Mouse (Mus musculus): Measurements from ENCODE around the gene Msantd4. TPM values are rescaled to one million over a fixed set of nuclear protein-coding genes. Genes with fewer than 3 reads are reported as not detected.

The Msantd4 gene
- polyA plus RNA-seq (2014; fragmentation: Illumina TruSeq; extraction: RNeasy Lipid Tissue Mini Kit (QIAGEN cat#74804); ENCODE audit: low read depth, low replicate concordance), result 21.3 TPM

DNA sequence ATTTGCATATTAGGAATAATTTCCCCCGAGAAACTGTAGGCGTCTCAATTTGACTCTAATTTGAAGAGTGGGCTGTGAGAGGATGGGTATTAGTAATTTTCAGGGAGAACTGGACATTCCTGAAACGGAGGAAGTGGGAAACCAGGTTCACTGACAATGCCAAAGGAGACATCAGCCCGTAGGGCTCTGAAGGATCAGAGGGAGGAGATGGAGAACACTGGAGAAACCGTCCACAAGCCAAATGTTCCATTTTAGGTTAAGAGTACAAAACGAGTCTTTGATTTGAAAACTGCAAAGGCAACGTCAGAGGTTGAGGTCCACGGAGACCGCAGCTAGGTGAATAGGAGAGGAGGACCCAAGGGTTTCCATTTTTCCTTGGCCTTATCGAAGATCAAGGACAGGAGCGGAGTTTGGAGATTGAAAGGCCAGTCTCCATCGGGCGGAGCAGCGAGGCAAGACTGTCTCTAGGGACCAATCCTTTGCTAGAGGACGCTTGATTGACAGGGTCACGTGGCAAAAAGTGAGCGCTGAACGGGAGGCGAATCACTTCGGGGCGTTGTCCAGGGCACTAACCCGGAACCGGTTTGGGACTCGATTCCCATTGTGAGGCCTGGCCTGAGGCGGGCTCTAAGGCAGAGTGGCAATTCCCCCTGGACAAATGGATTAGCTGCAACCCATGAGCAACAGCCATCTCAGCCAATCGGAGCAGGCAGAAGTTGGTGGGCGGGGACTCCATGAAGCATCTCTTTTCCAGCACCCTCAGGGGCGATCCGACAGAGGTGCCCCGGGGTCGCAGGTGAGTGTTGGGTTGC, at the start of gene Msantd4:
Msantd4 (plus strand) TSS at position 735 of the 812 bp plus-strand sequence.

Other genes starting within 250 kb of the Msantd4 start
- 60.8 TPM for gene Aasdhppt, start 67.1 kb upstream of the Msantd4 start, polyA plus RNA-seq (2014; fragmentation: Illumina TruSeq; extraction: RNeasy Lipid Tissue Mini Kit (QIAGEN cat#74804); ENCODE audit: low read depth, low replicate concordance)
- 12.0 TPM for gene Kbtbd3, start 66.7 kb upstream of the Msantd4 start, polyA plus RNA-seq (2014; fragmentation: Illumina TruSeq; extraction: RNeasy Lipid Tissue Mini Kit (QIAGEN cat#74804); ENCODE audit: low read depth, low replicate concordance)